Mouse (Mus musculus) kidney, adult 10 weeks (tissue): ENCODE data around the gene Opn1mw. TPM values are rescaled to one million over a fixed set of nuclear protein-coding genes. Genes with fewer than 3 reads are reported as not detected.

Experiments
- polyA plus RNA-seq: library from polyadenylated mRNA; stranded (reverse); fragments of 350-450 nt; fragmentation: Illumina TruSeq; extraction: RNeasy Lipid Tissue Mini Kit (QIAGEN cat#74804); gene quantifications from one replicate; pipeline ENCODE4 v1.2.3, GENCODE M21; 2014; ENCODE audit warnings: low read depth, low replicate concordance

Opn1mw gene
- not detected for polyA plus RNA-seq

DNA sequence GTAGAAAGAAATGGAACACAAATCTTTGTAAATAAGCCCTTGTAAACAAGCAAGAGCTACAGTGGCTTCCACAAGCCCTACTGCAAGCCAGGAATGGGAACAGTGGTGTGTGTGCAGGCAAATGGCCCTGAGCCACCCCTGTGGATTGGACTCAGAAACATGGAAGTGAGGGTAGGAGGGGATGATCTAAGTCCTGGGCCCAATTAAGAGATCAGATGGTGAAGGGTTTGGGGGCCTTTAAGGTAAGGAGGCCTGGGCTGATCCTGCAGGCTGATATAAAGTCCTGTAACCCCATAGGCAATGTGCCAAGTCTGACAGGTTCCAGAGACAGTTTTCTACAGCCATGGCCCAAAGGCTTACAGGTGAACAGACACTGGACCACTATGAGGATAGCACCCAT is at the start of gene Opn1mw:
Gene Opn1mw (plus strand): TSS at position 301 of the 400 bp plus-strand sequence.

GRCm38 (mm10) chrX:74135263-74135662 is 8.0 kb downstream of the Opn1mw start, which contains the start of gene Mecp2:
Mecp2 (minus strand) TSS chrX:74135363.

DNA sequence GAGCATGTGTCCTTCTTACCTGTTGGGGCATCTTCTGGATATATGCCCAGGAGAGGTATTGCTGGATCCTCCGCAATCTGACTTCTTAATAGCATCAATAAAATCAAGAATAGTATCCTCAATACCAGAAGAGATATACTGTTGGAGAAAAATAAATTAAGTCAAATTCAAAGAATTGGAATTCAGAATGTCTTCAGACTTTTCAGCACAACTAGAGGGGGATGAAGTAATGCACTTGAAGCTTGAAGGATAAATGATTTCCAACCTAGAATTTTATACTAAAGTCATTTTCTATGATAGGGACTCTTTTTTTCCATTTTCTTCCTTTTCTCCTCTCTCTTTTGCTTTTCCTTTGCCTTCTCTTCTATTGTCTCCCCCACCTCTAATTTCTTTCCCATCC is 40.5 kb downstream of the Opn1mw start, which contains the start of gene Tex28:
Gene Tex28 (minus strand): TSS at position 101 of the 400 bp plus-strand sequence.

GRCm38 (mm10) chrX:74176959-74177358 is 49.7 kb downstream of the Opn1mw start, which contains the start of gene Tktl1:
Tktl1 (plus strand) TSS chrX:74177259.

Other genes starting within 250 kb of the Opn1mw start
- 10.0 TPM for gene Avpr2, start 235.4 kb upstream of the Opn1mw start, polyA plus RNA-seq
- 4.2 TPM for gene L1cam, start 231.4 kb upstream of the Opn1mw start, polyA plus RNA-seq
- 0.85 TPM for gene Arhgap4, start 205.6 kb upstream of the Opn1mw start, polyA plus RNA-seq
- gene Naa10, start 205.5 kb upstream of the Opn1mw start, polyA plus RNA-seq = 5.3 TPM
- gene Renbp, start 196.6 kb upstream of the Opn1mw start, polyA plus RNA-seq = 9.6 TPM
- 22.0 TPM for gene Hcfc1, start 161.1 kb upstream of the Opn1mw start, polyA plus RNA-seq
- gene Irak1, start 103.5 kb upstream of the Opn1mw start, polyA plus RNA-seq = 37.3 TPM
- 18.0 TPM for gene Mecp2, start 7.9 kb downstream of the Opn1mw start, polyA plus RNA-seq
- gene Tex28, start 40.4 kb downstream of the Opn1mw start, polyA plus RNA-seq = not detected
- not detected for gene Tktl1, start 49.8 kb downstream of the Opn1mw start, polyA plus RNA-seq
- gene Flna, start 122.4 kb downstream of the Opn1mw start, polyA plus RNA-seq = 14.1 TPM
- gene Emd, start 127.2 kb downstream of the Opn1mw start, polyA plus RNA-seq = 34.6 TPM
- 1,026 TPM for gene Rpl10, start 143.3 kb downstream of the Opn1mw start, polyA plus RNA-seq
- 37.2 TPM for gene Taz, start 154.4 kb downstream of the Opn1mw start, polyA plus RNA-seq
- gene Dnase1l1, start 154.9 kb downstream of the Opn1mw start, polyA plus RNA-seq = 17.5 TPM
- 252 TPM for gene Atp6ap1, start 169.6 kb downstream of the Opn1mw start, polyA plus RNA-seq
- gene Gdi1, start 177.5 kb downstream of the Opn1mw start, polyA plus RNA-seq = 120 TPM
- 23.5 TPM for gene Fam50a, start 185.6 kb downstream of the Opn1mw start, polyA plus RNA-seq
- gene Plxna3, start 201.6 kb downstream of the Opn1mw start, polyA plus RNA-seq = 0.12 TPM
- 13.5 TPM for gene Lage3, start 226.2 kb downstream of the Opn1mw start, polyA plus RNA-seq
- 43.2 TPM for gene Ubl4a, start 245.8 kb downstream of the Opn1mw start, polyA plus RNA-seq
- gene Slc10a3, start 245.9 kb downstream of the Opn1mw start, polyA plus RNA-seq = 6.3 TPM